Mouse (Mus musculus): ENCODE results near the gene Foxred2. TPM values are rescaled to one million over a fixed set of nuclear protein-coding genes. Genes with fewer than 3 reads are reported as not detected.

Gene Foxred2
- total RNA-seq, 2 experiments from 2014 or later = 1.4 to 3.4 TPM

DNA sequence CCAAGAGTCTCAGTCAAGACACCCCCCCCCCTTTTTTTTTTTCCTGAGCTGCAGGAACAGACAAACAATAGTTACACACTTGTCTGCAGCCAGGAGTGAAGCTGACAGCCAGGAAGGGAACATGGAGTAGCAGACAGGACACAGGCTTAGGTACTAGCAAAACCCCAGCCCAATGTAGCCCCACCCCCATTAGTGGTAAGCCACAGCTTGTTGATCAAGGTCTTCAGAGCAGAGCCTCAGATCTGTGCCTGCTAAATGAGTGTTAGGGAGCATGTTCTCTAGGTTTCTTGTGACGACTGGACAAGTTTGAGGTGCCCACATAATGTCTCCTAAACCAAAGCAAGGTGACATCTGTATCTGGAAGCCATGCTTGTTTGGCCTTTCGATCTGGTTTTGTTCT is 2.2 kb downstream of the Foxred2 start:
- ATAC-seq (replicated peaks; ENCODE audit: low FRiP score, poor library complexity, severe bottlenecking) = no peak

DNA sequence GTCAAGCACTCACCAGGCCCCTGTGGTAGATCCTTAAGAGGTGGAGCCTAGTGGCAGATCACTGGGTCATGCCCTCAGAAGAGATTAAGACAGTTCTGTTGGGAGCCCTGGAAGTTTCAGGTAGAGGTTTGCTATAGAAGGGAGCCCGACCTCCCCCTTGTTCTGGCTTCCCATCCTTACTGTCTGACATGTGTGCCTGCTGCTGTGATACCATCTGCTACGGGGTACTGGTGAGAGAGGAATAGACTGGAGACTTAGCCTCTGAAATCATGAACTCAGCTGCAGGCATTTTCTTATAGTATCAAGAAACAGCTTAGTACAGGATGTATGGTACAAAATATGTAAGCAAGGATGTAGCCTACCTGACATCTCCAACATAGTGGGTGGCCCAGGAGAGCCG is 3.6 kb downstream of the Foxred2 start:
- ATAC-seq (replicated peaks; ENCODE audit: low FRiP score, poor library complexity, severe bottlenecking) = no peak

DNA sequence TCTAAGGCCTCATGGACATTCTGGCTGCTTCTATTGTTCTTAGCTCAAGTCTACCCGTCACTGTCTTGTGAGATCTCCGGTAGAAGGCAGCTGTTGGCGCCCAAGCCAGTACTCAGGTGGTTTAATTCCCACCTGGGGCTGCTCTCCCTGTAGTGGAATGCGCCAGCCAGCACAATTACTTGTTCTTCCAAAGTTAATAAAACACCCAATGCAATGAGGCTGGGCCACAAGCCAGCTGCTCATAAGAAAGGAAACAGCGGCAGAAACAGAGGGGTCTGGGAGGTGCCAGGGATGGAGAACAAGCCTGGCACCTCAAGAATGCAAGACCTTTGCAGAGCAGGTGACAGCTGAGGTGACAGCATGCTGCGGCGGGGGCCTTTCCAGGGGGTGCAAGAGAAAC is 7.5 kb downstream of the Foxred2 start:
- ATAC-seq (replicated peaks; ENCODE audit: low FRiP score, poor library complexity, severe bottlenecking) = no peak

DNA sequence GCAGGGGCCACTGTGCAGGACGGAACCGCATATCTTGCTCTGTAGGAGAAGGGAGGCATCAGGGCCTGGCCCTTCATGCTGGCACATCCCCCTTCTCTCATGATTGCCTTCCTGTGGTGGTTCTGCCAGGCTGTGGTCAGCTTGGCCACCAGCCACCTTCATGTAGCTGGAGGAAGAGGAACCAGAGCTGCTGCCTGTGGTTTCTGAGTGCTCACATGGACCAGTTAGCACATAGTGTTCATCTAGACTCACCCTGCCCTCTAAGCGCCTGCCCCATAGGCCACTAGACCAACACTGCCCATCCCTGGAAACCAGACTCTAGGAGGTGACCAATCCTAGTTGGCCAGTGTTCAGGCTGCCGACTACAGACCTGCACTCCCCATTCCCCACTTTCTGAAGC is 10.8 kb downstream of the Foxred2 start:
- ATAC-seq (replicated peaks; ENCODE audit: low FRiP score, poor library complexity, severe bottlenecking) = no peak

DNA sequence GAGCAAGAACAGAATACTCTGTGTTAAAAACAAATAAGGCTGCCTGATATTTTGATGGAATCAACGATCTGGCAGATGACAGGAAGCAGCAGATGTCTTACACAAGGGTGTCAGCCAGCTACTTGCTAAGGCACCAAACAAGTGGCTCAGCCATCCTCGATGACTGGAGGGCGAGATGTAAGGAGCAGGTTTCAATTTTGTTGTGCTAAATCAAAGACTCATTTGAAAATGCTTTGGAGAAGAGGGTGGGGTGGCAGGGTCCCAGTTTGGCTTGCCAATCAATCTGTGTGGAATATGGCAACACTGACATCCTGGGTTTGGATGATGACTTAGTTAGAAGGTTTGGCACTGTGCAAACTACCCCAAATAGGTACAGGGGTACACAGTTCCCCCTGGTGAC is 15.0 kb downstream of the Foxred2 start:
- no peak for ATAC-seq (replicated peaks; ENCODE audit: low FRiP score, poor library complexity, severe bottlenecking)

DNA sequence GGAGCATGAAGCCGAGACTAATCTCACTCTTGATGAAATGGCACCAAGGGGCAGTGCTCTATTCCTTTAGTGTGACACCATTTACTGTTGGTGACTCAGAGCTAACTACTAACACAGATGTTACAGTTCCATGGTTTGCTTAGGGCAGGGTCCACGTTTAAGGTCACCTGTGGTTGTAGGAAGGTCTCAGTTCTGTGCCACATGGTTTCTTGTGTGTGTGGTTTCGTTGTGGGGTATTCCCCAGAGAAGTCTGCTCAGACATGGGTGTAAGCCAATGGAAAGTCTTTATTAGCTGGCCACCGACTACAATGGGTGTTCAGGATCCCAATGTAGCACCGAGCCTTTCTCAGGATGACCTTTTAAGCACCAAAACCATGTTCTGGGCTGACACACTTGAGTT is 18.0 kb downstream of the Foxred2 start:
- no peak for ATAC-seq (replicated peaks; ENCODE audit: low FRiP score, poor library complexity, severe bottlenecking)

DNA sequence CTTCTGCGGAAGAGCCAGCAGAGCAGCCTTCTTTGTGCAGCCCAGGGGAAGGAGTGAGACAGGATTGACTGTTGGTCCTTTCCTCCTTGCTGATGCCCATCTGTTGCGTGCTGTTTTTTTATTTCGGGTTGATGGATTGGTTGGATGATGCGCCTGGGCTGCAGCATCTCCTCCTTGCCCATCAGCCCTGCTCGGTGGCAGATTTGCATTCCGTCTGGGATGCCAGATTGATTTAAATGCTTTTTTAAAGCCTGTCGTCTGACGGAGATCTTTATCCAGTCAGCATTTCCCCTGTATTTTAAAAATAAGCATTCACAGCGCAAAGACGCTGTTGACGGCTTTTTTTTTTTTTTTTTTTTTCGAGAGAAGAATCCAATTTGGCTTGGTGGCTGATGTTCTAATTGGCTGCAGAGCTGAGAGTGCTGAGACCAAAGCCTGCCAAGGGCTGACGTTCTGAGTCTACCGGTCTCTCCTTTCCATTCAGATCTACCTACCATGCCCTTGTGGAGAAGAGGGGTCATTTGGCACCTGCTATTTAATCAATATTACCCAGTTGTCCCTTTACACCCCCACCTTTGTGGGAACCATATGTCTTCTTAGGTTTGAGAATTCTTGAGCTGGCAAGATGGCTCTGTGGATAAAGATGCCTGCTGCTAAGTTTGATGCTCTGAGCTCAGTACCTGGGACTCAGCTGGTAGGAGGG is 20.7 kb downstream of the Foxred2 start:
- no peak for ATAC-seq (replicated peaks; ENCODE audit: low FRiP score, poor library complexity, severe bottlenecking)

DNA sequence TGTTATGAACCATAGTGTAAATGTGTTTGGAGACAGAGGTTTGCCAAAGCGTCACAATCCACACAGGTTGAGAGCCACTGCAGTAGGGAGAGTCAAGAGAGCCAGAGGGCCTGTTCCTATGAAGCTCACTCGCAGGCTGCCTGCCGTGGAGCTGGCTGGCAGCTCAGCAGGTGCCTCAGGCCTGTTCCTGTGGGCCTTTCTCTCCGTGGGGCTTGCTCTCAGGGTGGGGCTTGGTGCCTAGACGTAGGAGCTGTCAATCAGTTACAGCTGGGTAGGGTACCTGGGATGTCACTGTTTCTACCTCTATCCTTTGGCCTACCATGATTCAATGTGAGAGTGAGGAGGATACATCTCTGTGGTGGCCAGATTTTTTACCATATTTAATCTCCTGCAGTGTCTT is 21.6 kb downstream of the Foxred2 start:
- no peak for ATAC-seq (replicated peaks; ENCODE audit: low FRiP score, poor library complexity, severe bottlenecking)

DNA sequence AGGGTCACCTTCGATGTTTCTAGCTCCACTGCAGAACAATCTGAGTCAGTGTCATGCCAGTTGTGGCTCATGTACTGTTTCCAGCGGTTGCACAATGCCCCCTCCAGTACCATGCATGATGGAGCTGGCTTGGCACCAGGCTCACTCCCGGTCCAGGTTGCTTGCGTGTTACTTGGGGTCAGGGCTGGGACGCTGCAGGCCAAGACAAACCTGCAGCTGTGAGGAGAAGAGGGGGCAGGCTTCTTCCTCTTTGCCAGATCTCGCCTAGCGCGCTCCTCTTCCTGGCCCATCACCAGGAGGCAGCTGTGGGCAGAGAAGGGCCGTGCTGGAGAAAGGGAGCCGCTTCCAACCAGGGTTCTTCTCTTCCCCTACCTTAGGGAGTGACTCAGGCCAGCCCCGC is 22.2 kb downstream of the Foxred2 start:
- ATAC-seq (replicated peaks; ENCODE audit: low FRiP score, poor library complexity, severe bottlenecking) = no peak

DNA sequence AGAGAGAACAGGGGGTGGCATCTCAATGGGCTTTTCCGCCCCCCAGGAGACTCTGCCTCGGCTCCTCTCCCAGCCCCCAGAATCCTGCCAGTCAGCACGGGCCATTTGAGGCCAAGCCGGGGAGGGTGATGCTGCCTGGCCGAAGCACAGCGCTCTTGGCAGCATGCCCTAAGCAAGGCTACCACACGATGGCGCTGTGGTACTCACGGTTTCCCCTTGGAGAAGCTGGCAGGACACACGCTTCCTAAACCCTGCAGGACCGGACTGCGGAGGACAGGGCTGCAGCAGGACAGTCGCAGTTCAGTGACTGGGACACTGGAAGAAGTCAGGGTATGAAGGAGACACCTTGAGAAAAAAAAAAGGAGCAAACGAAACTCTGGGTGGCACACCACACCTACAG is 22.8 kb downstream of the Foxred2 start:
- ATAC-seq (replicated peaks; ENCODE audit: low FRiP score, poor library complexity, severe bottlenecking) = peak; percentile 61

DNA sequence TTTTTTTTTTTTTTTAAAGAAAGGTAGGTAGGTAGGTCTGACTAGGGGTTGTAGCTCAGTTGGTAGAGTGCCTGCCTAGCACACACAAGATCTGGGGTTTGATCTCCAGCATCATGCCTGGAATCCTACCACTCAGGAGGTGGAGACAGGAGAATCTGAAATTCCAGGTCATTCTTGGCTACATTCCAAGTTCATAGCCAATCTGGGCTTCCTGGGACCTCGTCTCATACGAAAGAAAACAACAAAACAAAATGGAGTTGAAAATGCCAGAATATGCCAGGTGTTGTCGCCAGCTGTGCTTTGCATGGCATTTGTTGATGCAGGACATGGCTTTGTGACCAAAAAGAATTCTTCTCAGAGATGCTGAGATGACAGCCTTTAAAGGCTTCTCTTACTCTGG is 23.3 kb downstream of the Foxred2 start:
- no peak for ATAC-seq (replicated peaks; ENCODE audit: low FRiP score, poor library complexity, severe bottlenecking)

DNA sequence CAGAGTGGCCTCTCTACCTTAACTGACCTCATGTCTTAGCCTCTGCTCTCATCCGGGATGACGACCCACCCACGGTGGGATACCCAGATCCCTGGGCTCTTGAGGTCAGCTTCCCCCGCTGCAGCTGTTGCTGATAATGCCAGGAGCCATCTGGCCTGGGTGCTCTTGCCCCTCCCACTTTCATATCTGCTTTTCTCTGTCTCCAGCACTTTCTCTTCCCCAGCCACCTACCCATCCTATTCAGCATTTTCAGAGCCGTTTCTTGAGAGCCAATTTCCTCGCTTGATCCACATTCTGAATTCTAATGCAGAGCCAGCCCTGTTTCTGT is 24.9 kb downstream of the Foxred2 start:
- peak; percentile 69 for ATAC-seq (replicated peaks; ENCODE audit: low FRiP score, poor library complexity, severe bottlenecking)

DNA sequence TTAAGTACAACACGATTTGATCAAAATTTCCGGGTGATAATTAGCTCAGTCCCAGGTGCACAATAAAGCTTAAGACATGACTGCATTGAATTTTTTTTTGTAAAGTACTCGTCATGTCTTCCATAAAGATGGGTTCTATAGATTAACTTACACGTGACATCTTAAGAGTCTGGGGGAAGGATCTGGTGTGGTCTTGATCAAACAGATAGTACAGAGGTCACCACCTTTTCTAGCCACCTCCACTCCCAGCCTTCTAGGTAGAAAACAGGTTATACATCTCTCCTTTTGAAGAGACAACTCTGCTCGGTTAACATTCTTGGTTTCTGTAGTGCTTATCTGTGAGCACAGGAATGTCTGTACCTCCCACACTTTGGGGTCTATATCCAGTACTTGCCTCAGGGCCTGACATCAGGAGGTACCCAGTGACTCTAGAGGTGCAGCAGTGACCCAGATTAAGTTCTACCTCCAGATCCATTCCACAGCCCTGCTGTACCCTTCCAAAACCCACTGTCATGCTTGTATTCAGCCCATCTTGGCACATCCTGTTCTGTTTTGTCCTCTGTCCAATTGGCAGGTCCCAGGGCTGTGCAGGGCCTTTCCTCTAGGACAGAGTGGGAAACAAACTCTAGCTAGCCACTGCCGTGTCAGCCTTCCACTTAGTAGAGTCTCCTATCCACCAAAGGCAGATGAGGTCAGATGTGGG is 25.4 kb downstream of the Foxred2 start:
- ATAC-seq (replicated peaks; ENCODE audit: low FRiP score, poor library complexity, severe bottlenecking) = peak; percentile 17

DNA sequence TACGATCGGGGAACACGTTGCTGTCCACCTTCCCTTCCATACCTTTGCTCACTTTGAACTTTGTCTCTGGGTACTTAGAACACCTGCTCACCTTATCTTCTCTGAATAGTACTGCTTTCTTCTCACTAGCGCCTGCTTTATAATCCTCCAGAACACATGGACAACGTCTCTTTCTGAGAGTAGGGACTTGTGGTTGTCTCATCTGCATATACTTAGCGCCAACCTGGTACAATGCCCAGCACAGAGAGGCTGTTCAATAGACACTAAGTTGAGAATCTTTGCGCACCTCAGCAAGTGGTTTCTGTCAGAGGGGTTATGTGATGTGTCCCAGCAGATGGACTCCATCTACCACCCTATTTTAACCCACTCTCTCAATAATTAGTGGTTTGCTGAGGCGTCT is 26.7 kb downstream of the Foxred2 start:
- no peak for ATAC-seq (replicated peaks; ENCODE audit: low FRiP score, poor library complexity, severe bottlenecking)

DNA sequence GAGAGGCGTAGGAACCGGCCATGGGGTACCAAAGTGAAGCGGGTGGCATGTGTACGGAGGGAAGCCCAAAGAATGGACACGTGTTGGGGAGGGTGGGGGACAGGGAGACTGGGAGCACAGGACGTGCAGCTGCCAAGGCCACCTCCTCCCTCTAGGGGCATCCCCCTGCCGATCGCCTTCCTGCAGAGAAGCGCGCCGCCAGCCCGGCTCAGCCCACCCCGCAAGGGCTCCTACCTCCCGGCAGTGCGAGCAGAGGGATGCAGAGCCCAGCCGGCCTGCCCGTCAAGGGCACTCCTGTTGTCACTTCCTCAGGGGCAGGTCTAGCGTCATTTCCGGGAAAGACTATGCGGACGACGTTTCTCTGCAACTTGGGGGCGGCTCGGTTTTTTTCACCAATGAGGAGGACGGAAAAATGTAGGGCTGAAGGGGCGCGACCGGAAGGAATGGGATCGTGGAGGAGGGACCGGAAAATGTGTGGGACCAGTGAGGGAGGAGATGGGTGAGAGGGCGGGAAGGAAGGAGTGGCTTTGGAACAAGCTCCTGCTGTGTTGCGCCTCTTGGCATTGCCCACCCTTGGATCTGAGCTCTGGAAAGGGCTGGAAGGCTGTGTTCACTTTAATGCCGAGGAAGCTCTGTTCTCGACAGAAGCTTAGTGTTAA is 27.7 kb downstream of the Foxred2 start, which contains the start of gene Txn2:
Txn2 (minus strand) TSS at position 334 of the 659 bp plus-strand sequence.
- peak; percentile 83 for ATAC-seq (replicated peaks; ENCODE audit: low FRiP score, poor library complexity, severe bottlenecking)

DNA sequence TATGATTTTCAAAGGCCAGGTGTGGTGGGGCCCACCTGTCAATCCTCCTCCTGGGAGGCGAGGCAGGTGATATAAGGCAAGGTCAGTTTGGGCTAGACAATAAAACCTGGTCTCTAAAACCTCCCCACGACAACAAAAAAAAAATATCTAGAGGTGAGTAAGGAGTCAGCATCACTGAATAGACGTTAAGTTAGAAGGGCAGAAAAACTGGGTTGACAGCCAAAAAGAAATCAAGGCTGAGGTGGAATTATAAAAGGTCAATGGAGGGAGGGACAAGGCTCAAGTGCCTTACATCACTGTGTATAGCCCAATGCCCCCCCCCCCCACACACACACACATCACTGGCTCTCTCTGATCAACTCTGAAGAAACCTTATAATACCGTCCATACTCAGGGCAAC is 28.4 kb downstream of the Foxred2 start:
- ATAC-seq (replicated peaks; ENCODE audit: low FRiP score, poor library complexity, severe bottlenecking) = no peak

DNA sequence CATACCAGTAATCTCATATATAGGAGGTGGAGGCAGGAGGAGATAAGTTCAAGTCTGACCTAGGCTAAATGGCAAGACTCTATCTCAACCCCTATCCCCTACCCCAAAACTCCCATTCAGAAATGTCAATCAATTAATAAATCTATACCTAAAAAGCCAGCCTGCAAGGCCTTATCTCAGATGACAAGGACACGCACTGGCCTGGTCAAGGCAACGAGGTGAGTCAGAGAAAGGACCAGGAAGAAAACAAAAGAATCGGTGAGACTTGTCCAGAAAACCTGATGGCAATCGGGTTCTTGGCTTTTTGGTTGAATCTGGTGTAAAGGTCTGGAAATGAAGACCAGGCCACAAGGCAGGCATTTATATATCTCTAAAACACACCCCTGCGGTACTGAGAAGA is 29.6 kb downstream of the Foxred2 start:
- no peak for ATAC-seq (replicated peaks; ENCODE audit: low FRiP score, poor library complexity, severe bottlenecking)

DNA sequence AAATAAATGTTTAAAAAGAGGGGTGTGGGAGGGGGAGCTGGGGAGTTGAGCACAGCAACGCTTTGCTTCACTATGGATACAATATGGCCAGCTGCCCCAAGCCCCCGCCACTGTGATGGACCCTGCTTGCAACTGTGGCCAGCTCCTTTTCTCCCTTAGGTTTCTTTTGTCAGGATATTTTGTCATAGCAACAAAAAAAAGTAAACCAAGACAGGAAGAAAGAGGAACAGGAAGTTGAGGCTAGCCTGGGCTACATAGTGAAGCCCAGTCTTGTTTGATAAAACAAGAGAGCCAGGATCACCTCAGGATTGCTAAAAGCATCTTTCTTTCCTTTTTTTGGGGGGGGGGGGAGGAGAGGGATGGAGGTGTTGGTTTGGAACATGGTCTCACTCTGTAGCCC is 31.3 kb downstream of the Foxred2 start:
- ATAC-seq (replicated peaks; ENCODE audit: low FRiP score, poor library complexity, severe bottlenecking) = no peak

DNA sequence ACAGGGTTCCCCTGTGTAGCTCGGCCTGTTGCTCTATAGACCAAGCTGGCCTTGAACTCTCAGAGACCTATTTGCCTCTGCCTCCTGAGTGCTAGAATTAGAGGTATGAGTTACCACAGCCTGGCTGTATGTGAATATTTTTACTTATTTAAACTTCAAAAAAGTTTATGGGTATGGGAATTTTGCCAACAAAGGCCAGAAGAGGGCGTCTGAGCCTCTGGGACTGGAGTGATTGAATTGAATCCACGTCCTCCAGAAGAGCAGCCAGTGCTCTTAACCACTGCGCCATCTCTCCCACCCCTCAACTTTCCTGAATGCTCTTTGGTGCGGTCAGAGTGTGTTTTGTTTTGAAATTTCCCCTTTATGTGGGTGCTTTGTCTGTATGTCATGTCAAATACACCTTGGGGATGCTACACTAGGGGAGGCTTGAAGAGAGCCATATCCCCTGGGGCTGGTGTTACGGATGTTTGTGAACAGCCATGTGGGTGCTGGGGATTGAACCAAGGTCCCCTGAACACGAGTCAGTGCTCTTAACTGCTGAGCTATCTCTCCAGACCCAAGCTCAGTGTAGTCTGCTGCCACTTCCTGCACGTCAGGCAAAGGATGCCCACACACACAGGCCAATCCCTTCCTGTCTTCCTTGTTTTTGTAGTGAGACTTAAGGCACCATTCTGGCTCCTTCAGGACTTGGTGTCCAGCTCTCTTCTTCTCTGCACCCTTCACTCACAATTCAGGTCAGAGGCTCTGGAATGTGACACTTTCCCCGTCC is 33.1 kb downstream of the Foxred2 start:
- no peak for ATAC-seq (replicated peaks; ENCODE audit: low FRiP score, poor library complexity, severe bottlenecking)

DNA sequence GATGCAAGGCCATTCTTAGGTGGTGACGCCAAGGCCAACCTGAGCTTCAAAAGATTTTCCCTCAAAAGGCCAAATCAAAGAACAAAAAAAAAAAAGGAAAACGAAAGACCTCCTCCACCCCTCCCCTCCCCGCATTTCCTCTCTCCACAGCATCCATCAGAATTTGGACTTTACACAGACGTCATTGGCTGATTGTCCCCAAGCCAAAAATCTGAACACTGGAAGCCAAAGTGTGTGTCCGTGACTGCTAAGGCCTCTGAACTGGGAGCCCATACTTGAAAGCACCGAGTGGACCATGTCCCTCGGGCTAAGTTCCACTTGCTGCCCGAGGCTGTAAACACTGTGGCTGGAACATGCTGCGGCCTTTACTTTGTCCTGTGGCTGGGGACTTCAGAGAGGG is 33.8 kb downstream of the Foxred2 start:
- ATAC-seq (replicated peaks; ENCODE audit: low FRiP score, poor library complexity, severe bottlenecking) = no peak

DNA sequence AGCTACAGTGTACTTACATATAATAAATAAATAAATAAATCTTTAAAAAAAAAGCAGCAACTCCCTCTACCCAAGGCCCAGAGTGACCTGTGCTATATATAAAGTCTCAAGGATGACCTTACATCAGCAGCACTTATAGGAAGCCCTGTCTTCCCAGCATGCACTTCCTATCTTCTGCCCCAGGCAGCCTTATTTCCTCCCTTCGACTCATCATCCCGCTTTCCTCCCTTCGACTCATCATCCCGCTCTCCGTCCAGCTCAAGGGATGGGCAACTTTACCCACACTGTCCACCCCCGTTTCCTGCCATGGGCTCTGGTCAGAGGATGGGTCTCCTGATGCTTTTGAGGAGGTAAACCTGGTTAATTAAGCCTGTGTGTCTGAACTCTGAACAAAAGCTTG is 34.9 kb downstream of the Foxred2 start:
- ATAC-seq (replicated peaks; ENCODE audit: low FRiP score, poor library complexity, severe bottlenecking) = no peak

All from erythroid progenitor cell, adult 5-6 weeks (primary cell).